Mouse (Mus musculus) forebrain, embryonic 11.5 days (tissue): ENCODE results near the gene Fam168a. TPM values are rescaled to one million over a fixed set of nuclear protein-coding genes. Genes with fewer than 3 reads are reported as not detected.

Source experiments
- ATAC-seq: fragments of 200-750 bp; cut with Nextera tagmentation; replicated peaks from 2 replicates; pipeline ENCODE4 v1.8.0; 2017; ENCODE audit warnings: moderate TSS enrichment; ENCODE audit not compliant: low FRiP score
- DNase-seq: peaks from one replicate; pipeline ENCODE4 v3.0.0-alpha.2; 2017; ENCODE audit warnings: low spot score
- H3K27ac ChIP-seq: fragments of 300-500 bp; sonication (generic); 2 replicates; pipeline ENCODE4 v1.5.1; 2014; ENCODE audit warnings: low read depth, low read length
- H3K27me3 ChIP-seq: fragments of 300-500 bp; sonication (generic); 2 replicates; pipeline ENCODE4 v1.6.1; 2014; ENCODE audit warnings: mild to moderate bottlenecking, low read length, mixed read lengths; ENCODE audit not compliant: control insufficient read depth, insufficient read depth
- H3K36me3 ChIP-seq: fragments of 300-500 bp; sonication (generic); 2 replicates; pipeline ENCODE4 v1.6.1; 2014; ENCODE audit warnings: mild to moderate bottlenecking, low read length, moderate library complexity, mixed read lengths; ENCODE audit not compliant: control insufficient read depth, insufficient read depth
- H3K4me1 ChIP-seq: fragments of 300-500 bp; sonication (generic); replicated peaks from 2 replicates; pipeline ENCODE4 v1.6.1; 2014; ENCODE audit warnings: low read length, mixed read lengths; ENCODE audit not compliant: control insufficient read depth, insufficient read depth
- H3K4me2 ChIP-seq: fragments of 300-500 bp; sonication (generic); 2 replicates; pipeline ENCODE4 v1.6.1; 2014; ENCODE audit warnings: low read depth, mild to moderate bottlenecking, low read length, moderate library complexity, mixed read lengths; ENCODE audit not compliant: severe bottlenecking
- H3K4me3 ChIP-seq: fragments of 300-500 bp; sonication (generic); 2 replicates; pipeline ENCODE4 v1.5.1; 2014; ENCODE audit warnings: low read depth, low read length
- H3K9ac ChIP-seq: fragments of 300-500 bp; sonication (generic); 2 replicates; pipeline ENCODE4 v1.6.1; 2014; ENCODE audit warnings: low read length
- H3K9me3 ChIP-seq: fragments of 300-500 bp; sonication (generic); 2 replicates; pipeline ENCODE4 v1.6.1; 2016; ENCODE audit warnings: low read length, mixed read lengths; ENCODE audit not compliant: control insufficient read depth
- WGBS: fragments of 180-500 bp; shearing (Covaris S2); extraction: QIAGEN DNeasy Blood & Tissue Kit; methylation state at CpG from one replicate; pipeline ENCODE4 v1.1.7; 2014; 5-methylcytosine and 5-hydroxymethylcytosine counted together
- polyA plus RNA-seq: library from polyadenylated mRNA; unstranded; fragments of >200 nt; fragmentation: Nextera tagmentation; extraction: Ambion mirVana; gene quantifications from 2 replicates; pipeline ENCODE4 v1.2.1, GENCODE M21; 2014

The Fam168a gene
- polyA plus RNA-seq, 1 experiment from 2014 or later = 52.9 TPM

DNA sequence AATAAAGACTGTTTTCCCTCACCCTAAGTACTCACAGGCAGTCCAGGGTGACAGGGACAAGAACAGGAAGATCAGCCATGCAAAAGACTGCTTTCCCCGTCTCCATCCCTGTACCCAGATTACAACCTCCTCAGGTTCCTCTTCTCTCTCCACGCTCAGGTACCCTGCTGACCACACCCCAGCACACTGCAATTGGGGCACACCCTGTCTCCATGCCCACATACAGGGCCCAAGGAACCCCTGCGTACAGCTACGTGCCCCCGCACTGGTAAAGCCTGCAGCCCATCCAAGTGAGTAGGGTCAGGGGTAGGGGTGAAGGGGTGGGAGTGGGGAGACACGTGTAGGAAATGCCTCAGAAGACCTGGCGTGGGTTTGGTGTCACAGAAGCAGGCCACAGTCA lies 128.7 kb downstream of the Fam168a start:
- Histone ChIP-seq H3K27me3 (no peaks in the 10 kb centered on the region), H3K4me3 (no peak overlapping the region), H3K4me2 (no peak overlapping the region), H3K27ac (no peak overlapping the region), H3K4me1 (0 out of 2 replicates have a peak, but pooled peaks cover 1% of the 10 kb centered on the region), H3K9ac (no peak overlapping the region), H3K9me3 (no peaks in the 10 kb centered on the region), H3K36me3 (peaks cover 2% of the 10 kb centered on the region; the same call in 1 of the 2 replicates)
- ATAC-seq (no peak), DNase-seq (no peak)
- WGBS = 90% methylated on average over 7 of the region's 7 CpGs

DNA sequence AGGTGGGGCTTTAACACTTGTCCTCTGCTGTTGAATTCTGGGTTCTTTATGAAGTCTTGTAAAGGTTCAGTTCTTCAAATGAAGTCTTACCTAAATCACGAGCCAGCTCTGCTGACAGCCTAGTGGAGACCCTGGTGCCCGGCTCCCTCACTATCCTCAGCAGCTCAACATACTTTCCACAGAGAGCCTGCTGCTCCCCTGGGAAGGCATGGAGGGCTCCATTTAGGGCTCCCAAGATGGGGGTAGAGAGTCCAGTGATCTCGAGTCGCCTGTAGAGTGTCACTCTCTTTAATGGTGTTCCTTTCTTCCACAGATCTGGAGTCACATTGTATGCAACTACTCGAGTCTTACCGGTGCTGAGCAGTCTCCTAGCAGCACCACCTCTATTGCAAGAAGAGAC lies 129.3 kb downstream of the Fam168a start:
- 0 out of 2 replicates have a peak, but pooled peaks cover 1% of the 10 kb centered on the region for H3K4me1 ChIP-seq
- H3K27me3 ChIP-seq = no peaks in the 10 kb centered on the region
- 86% methylated on average over 6 of the region's 6 CpGs for WGBS
- peaks cover 2% of the 10 kb centered on the region; the same call in 1 of the 2 replicates for H3K36me3 ChIP-seq
- no peak overlapping the region for H3K4me2 ChIP-seq
- ATAC-seq (no peak), DNase-seq (no peak)
- H3K9ac ChIP-seq = no peak overlapping the region
- H3K4me3 ChIP-seq = no peak overlapping the region
- H3K9me3 ChIP-seq = no peaks in the 10 kb centered on the region
- H3K27ac ChIP-seq = no peak overlapping the region

DNA sequence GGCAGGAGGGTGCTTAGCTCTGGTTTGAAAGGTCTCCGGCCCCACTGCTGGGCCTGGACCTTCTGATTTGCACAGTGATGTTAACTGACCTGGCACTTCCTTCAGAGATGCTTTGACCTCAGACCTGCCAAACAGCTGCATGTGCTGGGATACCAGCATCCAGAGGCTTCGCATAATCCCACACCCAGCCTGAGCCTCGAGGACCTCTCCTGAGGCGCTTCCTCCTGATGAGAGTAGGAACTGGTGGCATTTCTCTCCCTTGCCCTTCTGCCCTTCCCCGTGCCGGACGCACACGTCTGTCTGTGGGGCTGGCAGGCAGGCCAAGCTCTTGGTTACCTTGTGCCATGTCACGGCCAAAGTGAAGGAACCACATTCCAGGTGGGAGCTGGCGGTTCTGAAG lies 130.2 kb downstream of the Fam168a start:
- Histone ChIP-seq H3K9ac (no peak overlapping the region), H3K4me1 (0 out of 2 replicates have a peak, but pooled peaks cover 1% of the 10 kb centered on the region), H3K36me3 (peaks cover 2% of the 10 kb centered on the region; the same call in 1 of the 2 replicates), H3K9me3 (no peaks in the 10 kb centered on the region), H3K27ac (no peak overlapping the region), H3K4me2 (no peak overlapping the region), H3K4me3 (no peak overlapping the region), H3K27me3 (no peaks in the 10 kb centered on the region)
- ATAC-seq = no peak
- DNase-seq = no peak
- 91% methylated on average over 10 of the region's 10 CpGs for WGBS

DNA sequence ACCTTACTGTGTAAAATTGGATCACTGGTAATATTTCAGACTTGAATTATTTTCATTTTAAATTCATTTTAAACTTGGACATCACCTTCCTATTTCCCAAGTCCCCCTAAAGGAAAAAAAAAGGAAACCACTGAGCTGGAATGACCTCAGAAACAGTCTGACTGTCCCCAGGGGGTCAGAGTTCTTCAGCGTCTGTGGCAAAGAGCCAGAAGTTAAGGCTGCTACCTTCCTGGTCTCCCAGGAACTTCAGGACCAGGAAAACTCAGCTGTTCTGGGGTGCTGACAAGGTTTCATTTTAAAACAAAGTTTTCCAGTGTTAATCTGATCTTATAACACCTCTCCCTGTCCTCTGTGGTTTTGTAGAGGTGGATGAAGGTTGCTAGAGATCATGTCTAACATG lies 131.3 kb downstream of the Fam168a start:
- ATAC-seq = no peak
- peaks cover 2% of the 10 kb centered on the region; the same call in 1 of the 2 replicates for H3K36me3 ChIP-seq
- H3K27ac ChIP-seq = no peak overlapping the region
- 0 out of 2 replicates have a peak, but pooled peaks cover 1% of the 10 kb centered on the region for H3K4me1 ChIP-seq
- WGBS = 77% methylated on average over 1 of the region's 1 CpGs
- no peaks in the 10 kb centered on the region for H3K9me3 ChIP-seq
- no peak overlapping the region for H3K4me3 ChIP-seq
- DNase-seq = no peak
- H3K4me2 ChIP-seq = no peak overlapping the region
- H3K27me3 ChIP-seq = no peaks in the 10 kb centered on the region
- no peak overlapping the region for H3K9ac ChIP-seq

DNA sequence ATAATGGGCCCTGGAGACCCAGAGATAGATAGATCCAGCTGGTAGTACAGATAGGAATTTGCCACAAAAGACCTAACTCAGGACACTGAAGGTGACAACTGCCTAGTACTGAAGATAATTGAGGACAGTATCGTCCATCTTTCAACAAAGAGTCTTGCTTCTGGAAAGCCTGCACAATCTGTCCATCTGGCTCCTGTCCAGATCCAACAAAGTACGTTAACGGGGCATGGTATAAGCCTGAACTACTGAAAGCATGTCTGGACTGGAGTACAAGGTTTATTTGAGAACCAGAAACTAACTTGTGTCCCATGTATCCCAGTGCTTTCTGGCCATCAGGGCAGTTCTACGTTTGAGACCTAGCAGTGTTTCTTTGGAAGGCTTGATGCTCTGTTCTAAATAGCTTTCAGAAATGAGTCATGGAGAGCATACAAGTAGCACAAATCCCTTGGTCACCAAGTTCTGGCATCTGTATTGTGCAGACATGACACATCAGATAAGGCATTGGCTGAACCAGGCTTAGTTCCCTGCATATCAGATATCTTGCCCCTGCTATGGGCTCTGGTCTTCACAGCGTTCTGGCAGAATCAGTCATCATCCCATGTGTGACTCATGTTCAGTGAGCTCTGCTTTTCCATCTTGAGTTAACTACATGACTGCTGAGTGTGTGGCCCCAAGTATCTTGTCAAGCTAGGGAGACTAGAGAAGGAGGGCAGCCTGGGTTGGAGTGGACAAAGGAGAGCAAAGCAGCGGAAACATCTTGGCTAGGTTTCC lies 133.4 kb downstream of the Fam168a start:
- Histone ChIP-seq H3K27ac (no peak overlapping the region), H3K9ac (no peak overlapping the region), H3K4me3 (no peak overlapping the region), H3K9me3 (no peaks in the 10 kb centered on the region), H3K36me3 (peaks cover 2% of the 10 kb centered on the region; the same call in 1 of the 2 replicates), H3K4me1 (0 out of 2 replicates have a peak, but pooled peaks cover 1% of the 10 kb centered on the region), H3K27me3 (no peaks in the 10 kb centered on the region), H3K4me2 (no peak overlapping the region)
- 94% methylated on average over 6 of the region's 6 CpGs for WGBS
- ATAC-seq (no peak), DNase-seq (no peak)

DNA sequence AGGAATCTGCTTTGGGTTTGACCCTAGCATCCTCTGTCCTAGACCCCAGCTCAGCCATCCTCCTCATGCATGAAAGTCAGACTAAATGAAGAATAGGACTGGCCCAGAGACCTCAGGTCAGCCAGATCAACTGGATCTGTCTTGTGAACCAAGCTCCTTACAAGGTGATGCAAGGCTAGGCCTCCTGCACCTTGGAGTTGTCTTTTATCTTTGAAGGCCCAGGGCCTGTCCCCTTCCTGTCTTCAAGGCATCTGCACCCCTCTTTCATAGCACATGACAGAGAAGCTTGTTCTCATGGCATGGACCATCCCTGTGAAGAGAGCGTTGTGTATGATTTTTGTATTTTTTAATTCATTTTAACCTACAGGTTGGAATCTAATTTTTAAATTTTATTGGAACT lies 134.5 kb downstream of the Fam168a start:
- no peak overlapping the region for H3K4me3 ChIP-seq
- H3K4me1 ChIP-seq = 0 out of 2 replicates have a peak, but pooled peaks cover 1% of the 10 kb centered on the region
- H3K27me3 ChIP-seq = no peaks in the 10 kb centered on the region
- ATAC-seq (no peak), DNase-seq (no peak)
- no peaks in the 10 kb centered on the region for H3K9me3 ChIP-seq
- 94% methylated on average over 1 of the region's 1 CpGs for WGBS
- H3K27ac ChIP-seq = no peak overlapping the region
- H3K36me3 ChIP-seq = peaks cover 2% of the 10 kb centered on the region; the same call in 1 of the 2 replicates
- no peak overlapping the region for H3K4me2 ChIP-seq
- H3K9ac ChIP-seq = no peak overlapping the region

DNA sequence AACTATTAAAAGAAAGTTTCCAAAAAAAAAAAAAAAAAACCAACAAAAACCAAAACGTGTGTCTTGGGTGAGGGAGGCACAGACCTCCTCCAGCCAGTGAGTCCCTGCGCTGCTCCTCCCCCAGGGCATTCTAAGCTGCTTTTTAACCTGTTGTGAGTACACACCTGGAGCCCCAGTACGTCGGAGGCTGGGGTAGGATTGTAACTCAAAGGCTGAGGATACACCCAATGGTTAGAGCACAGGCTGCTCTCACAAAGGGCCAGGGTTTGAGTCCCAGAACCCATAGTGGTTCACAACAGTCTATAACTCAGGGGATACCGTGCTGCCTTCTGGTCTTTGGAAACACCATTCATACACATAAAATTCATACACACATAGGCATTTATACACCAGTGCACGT lies 135.2 kb downstream of the Fam168a start:
- no peaks in the 10 kb centered on the region for H3K9me3 ChIP-seq
- no peak for DNase-seq
- H3K27ac ChIP-seq = no peak overlapping the region
- H3K4me2 ChIP-seq = no peak overlapping the region
- no peak overlapping the region for H3K9ac ChIP-seq
- H3K36me3 ChIP-seq = peaks cover 2% of the 10 kb centered on the region; the same call in 1 of the 2 replicates
- 0 out of 2 replicates have a peak, but pooled peaks cover 1% of the 10 kb centered on the region for H3K4me1 ChIP-seq
- H3K4me3 ChIP-seq = no peak overlapping the region
- ATAC-seq = no peak
- WGBS = 91% methylated on average over 6 of the region's 6 CpGs
- H3K27me3 ChIP-seq = no peaks in the 10 kb centered on the region

DNA sequence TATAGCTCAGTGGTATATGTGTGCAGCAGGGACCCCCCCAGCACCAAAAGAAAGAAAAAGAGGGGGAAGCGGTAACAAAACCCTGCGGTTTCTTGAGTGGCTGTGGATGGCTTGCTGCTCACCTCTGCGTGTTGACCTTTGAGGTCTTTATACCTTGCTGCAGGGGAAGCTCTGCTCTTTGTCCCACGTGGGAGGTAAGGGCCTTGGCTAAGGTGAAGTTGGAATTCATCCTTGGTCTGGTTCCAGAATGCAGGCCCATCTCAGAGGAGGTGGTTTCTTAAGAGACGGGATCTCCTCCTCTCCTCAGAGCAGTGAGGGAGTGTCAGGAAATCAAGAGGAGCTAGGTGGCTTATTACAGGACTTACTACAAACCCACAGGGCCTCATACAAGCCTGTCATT lies 135.7 kb downstream of the Fam168a start:
- H3K9ac ChIP-seq = no peak overlapping the region
- H3K4me3 ChIP-seq = no peak overlapping the region
- 0 out of 2 replicates have a peak, but pooled peaks cover 1% of the 10 kb centered on the region for H3K4me1 ChIP-seq
- DNase-seq (no peak), ATAC-seq (no peak)
- no peak overlapping the region for H3K4me2 ChIP-seq
- no peak overlapping the region for H3K27ac ChIP-seq
- WGBS = 93% methylated on average over 5 of the region's 5 CpGs
- H3K27me3 ChIP-seq = no peaks in the 10 kb centered on the region
- H3K9me3 ChIP-seq = no peaks in the 10 kb centered on the region
- no peaks in the 10 kb centered on the region; the same call in 1 of the 2 replicates for H3K36me3 ChIP-seq
